Mouse (Mus musculus) thymus, postnatal 36 days (tissue): ENCODE measurements around the gene Gpbar1.
"Not testable (repeated sequence)": the region's sequence is repeated elsewhere in the genome, so short reads cannot be mapped to it uniquely, and the experiment has no call there.

ENCODE experiments used
- DNase-seq, 2 experiments: peaks; one replicate each; pipeline ENCODE4 v3.0.0; 2022; ENCODE audit warnings: mixed read lengths in 2 of 2

Gene Gpbar1

DNA sequence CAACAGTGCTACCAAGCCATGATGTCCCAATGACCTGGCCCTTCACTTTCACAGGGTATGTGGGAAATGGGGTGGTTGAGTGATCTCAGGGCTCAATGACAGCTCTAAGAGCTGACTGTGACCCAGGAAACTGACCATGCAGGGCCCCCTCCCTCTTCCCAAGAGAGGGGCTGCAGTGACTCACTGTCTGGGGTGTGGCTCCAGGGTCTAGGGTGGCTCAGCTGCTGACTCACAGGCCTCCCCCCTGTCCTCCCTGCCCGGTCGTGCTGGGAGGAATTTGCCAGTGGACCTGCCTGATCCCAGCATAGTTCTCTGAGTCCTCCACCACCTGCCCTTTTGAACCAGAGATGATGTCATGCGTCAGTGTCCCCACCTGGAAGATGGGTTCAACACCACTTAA, 18.9 kb downstream of the Gpbar1 start:
- DNase-seq: no peak

DNA sequence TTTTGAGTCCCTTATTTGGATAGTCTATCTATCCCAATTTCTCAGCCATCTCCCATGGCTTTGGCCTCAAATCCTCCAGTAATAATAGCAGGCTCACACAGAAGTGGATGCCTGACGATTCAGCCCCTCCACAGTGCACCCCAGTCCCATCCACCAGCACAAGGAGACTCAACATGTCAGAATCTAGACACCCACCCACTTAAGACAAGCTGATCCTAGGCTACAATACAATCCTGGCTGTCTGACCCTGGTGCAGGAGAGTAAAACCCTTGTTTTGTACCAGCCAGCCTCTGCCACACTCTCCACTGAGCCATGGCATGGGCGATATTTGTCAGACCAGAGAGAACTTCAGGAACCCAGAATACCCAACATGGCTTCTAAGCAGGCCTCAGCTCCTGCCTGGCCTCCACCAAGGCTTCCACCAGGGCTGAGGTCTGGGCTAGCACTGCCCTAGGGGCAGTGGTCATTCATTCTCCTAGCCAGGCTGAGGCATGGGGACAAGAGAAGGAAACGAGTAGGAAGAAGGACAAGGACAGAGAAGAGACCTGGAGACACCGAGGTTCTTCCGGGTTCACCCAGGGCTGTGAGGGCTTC, 19.9 kb downstream of the Gpbar1 start:
- DNase-seq: no peak

DNA sequence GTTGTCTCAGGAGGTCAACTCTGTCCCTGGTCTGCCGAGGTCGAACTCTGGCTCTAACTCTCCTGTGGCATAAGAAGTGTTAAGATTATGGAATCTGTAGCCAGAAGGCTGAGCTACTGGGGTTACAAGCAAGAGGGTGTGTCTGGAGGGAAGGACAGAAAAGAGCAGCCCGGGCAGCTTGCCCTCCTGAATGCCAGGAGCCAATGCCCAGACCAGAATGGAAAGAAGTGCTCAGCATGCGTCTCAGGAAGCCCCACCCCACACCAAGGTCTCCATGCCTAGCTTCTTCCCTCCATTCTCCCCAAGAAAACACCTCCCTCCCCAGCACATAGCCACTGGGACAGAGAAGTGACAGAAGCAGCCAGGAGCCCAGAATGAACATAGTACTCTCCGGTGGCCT, 20.6 kb downstream of the Gpbar1 start:
- DNase-seq: no peak

DNA sequence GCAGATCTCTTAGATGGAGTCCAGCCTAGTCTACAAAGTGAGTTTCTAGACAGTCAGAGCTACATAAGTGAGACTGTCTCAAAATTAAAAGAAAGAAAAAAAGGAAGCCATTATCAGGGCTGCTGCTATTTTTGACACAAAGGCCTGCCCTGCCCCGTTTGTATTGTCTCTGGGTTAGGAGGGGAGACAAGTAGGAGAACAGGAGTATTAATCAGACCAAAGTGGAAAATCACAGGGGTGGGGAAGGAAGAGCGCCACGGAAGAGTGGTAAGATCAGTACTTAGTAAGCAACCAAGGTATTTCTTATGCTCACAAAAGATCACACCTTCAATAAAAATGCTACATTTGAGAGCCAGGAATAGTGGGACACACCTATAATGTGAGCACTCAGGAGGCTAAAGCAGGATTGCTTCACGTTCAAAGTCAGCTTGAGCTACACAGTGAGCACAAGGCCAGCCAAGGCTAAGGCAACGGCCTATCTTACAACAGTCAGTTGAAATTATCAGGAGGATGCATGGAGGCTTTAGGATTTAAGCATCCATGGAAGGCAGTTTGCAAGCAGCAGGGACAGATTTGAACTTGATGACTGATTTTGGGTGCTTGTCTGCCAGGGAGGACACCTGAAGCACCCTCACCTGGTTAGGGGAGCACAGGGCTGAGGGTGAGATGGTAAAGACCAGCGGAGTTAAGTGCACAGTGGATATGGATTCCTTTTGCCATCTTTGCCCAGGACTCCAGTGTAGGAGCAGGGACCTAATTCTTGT, 22.2 kb downstream of the Gpbar1 start:
- DNase-seq: no peak

DNA sequence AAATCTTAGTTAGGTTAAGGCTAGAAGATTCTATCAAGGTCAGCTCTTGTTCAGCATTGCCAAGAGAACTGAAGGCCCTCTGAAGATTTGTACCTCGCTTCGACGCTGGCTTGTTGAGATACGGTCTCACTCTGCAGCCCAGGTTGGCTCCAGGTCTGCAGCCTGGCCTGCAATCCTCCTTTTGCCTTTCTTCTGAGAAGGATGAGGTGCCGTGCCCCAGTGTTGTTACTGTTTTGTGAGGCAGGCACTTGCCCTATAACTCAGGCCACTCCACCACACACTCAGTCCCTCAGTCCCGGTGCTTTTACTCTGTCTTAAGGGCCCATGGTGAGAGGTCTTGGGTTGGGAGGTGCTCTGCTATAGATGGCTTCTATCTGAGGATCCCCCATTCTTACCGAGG, 23.9 kb downstream of the Gpbar1 start:
- DNase-seq: no peak

DNA sequence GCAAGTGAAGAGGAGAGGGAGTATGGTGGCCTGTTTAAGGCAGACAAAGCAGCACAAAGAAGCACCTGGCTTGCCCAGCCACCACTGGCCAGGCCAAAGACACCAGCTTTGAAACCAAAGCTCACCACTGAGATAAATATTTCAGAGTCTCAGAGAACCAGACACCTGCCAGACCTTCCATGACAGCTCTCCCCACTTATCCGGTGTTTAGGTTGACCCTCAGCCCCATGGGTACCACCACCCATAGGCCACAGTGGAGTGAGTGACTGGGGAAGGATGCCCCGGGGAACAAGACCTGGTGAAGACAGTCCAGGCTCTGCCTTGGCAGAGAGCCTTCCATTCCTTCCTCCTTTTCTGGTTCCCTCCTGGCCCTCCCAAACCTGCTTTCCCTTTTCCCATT, 24.5 kb downstream of the Gpbar1 start:
- DNase-seq: no peak

DNA sequence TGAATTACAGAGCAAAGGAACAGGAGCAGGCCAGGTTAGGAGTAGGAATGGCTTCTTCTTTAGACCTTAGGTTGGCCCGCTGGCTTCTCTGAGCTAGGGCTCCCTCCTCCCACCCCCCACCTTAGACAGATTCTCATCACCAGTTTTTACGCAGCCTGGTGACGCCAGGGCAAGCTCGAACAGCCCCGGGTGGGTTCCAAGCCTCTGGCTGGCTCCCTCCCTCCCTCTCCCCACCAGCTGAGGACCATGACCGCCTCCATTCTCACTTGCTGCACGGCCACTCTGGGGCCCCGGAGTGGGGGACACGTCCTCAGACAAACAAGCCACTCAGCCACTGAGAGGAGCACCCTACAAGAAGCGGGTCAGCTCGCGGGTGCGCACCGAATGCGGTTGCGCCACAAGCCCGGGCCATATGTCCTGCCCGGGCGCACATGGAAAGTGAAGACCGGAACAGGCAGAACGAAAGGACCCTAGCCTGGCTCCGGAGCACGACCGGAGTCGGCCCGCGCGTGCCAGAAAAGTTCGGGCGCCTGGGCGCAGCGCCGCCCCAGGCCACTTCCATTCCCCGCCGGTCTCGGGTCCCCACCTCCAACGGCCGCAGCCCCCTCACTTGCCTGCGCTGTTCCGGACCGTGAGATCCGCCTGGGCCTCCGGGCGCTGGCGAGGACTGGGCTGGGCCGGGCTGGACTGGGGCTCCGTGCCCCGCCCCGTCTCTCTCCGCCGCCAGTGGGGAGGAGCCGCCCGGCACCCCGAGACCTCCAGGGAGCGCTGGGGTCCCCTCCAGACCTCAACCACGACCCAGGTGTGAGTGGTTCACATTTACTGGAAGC, 25.4 kb downstream of the Gpbar1 start:
- peak; percentile 26 to 37 for DNase-seq

DNA sequence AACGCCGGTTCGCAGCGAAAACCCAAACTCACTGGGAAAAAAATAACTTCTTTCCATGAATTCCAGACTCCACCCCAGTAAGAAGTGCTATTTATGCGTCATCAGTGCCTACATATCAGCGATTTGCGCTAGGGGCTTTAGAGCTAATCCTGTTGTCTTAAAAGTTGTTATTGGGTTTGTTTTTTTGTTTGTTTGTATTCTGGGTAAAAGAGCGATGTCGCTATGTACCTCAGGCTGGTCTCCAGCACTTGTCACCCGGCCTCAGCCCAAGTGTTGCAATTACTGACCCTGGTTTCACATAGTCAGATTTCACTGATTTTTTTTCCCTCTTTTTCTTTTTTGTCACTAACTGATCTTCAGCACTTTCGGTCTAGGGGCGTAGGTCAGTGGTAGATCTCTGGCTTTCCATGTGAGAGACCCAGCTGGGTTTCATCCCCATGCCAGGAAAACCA, 26.0 kb downstream of the Gpbar1 start:
- DNase-seq: no peak

DNA sequence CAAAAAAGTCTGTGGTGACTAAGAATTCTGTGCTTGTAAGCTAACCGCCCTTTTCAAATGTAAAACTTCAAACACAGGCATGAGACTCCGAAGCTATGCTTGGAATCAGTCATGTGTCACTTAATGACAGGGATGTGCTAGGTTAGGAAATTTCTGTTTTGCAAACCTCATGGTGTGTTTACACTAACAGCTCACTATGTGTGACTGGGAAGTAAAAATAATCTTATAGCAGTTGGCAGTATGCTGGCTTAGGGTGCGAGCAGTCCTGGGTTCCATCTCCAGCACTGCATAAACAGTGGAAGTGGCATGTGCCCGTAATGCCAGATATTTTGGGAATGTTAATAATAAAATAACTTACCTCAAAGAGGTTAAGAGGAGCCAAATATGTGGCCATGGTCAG, 26.6 kb downstream of the Gpbar1 start:
- no peak for DNase-seq

DNA sequence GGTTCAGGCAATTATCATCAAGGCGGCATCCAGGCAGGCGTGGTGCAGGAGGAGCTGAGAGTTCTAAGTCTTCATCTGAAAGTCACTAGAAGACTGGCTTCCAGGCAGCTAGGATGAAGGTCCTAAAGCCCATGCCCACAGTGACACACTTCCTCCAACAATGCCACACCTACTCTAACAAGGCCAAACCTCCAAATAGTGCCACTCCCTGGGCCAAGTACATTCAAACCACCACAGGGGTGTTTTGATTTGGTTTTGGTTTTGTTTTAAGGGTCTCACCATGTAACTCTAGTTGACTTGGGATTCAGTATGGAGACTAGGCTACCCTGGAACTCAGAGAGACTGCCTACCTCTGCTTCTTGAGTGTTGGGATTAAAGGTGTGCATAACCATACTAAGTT, 27.2 kb downstream of the Gpbar1 start, which contains the start of gene Tmbim1:
TSS of gene Tmbim1 (minus strand) at position 101 of the 400 bp plus-strand sequence.
- DNase-seq: no peak

DNA sequence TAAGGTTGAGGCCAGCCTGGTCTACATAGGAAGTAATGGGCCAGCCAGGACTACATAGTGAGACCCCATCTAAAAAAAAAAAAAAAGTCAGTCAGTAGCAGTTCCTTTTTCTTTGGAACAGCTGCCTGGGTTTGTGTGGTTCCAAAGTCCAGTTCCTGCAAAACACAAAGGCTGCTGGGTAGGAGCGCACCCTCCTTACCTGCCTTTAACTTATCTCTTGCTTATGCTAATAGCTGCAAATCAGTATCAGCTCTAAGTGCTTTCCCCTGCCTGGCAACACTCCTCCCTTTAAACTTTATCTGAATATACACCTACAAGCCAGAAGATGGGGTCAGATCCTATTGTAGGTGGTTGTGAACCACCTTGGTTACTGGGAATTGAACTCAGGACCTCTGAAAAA, 28.8 kb downstream of the Gpbar1 start:
- DNase-seq: no peak

DNA sequence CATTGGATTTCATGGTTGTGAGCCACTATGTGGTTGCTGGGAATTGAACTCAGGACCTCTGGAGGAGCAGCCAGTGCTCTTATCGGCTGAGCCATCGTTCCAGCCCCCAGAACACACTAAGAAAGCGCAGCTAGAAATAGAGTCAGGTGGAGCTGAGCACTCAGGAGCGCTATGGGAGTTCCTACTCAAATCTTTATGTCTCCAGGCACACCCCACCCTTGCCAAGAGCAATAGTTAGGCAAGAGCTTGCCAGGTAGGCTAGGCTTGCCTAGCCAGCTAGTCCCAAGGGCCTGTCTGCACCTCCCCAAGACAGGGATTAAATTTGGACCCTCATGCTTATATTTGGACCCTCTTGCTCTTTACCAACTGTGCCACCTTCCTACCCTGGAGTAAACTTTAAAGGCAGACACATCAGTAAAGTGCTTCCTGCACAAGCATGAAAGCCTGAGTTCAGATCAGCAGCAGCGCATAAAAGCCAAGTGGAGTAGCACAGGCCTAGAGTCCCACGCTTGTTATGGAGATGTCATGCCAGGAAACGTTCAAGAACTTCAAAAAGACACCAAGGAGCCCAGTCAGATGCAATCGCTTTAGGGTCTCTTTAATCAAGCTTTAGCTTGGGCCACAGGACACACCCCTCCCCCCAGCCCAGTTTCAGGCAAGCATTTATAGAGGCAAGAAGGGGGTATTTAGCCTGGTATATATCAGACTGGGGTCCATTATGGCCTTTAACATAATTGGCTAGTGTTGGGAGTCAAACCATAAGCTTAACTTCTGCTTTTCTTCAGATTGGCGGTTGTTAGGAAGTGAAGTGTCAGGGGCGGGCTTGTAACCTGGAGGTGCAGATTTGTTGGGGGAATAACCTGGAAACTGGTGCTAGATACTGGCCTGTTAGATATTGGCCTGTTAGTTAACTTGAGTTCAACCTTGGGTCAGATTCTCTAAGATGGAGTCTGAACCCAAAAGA, 29.9 kb downstream of the Gpbar1 start:
- DNase-seq: no peak

DNA sequence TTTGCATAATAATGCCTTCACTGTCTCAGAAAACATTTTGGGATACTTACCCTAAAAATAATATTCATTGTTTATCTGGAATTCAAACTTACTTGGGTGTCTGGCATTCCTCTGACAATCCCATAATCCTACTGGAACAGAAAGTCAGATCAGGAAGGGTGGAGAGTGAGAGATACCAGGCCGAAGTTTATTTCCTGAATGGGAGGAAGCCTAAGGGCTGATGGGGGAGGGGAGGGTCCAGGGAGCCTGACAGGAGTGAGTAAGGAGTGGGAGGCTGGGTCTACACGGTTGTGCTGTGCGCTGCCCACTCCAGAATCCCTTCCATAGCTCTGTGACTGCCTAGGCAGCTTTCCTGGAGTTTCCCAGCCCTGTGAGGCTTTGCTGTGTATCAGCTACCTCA, 31.4 kb downstream of the Gpbar1 start:
- no peak for DNase-seq

DNA sequence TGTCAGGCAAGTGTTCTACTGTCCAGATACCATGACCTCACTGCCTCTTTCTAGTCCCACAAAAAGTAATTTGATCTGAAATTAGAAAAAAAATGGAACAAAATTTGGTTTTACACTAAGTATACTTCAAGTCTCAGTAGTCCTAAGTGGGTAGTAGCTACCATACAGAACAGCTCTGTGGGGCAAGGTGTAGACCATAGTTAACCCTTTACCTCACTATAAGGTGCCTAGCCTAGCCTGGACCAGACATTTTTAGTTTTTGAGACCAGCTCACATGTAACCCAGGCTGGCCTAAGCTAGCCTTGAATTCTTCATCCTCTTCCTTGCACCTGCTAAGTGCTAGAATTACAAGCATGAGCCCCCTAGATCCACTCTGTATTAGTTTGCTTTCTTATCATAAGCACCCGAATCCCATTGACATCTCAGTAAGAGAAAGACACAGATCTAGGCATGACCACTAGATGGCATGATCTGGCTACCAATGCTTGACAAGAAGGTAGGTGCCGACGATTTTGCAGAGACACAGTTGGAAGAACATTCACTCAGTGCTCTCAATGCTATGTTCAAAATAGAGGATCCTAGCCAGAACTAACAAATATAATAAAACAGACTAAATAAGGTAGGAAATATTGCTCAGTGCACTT, 34.8 kb downstream of the Gpbar1 start:
- DNase-seq: peak in 1 of 2 experiments; percentile 34

DNA sequence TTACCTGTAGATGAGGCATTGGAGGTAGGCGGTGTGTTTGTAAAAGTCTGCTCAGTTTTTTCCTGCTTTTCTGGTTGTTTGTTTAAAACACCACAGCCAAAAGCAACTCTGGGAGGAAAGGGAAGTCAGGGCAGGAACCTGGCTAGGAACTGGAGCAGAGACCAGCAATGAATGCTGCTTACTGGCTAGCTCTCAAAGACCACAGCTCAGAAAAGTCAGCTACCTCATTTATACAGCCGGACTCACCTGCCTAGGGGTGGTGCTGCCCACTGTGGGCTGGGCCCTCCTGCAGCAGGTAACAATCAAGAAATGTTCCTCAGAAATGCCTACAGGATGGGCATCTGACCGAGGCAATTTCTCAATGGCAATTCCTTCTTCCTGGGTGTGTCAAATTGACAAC, 36.4 kb downstream of the Gpbar1 start:
- DNase-seq: no peak

DNA sequence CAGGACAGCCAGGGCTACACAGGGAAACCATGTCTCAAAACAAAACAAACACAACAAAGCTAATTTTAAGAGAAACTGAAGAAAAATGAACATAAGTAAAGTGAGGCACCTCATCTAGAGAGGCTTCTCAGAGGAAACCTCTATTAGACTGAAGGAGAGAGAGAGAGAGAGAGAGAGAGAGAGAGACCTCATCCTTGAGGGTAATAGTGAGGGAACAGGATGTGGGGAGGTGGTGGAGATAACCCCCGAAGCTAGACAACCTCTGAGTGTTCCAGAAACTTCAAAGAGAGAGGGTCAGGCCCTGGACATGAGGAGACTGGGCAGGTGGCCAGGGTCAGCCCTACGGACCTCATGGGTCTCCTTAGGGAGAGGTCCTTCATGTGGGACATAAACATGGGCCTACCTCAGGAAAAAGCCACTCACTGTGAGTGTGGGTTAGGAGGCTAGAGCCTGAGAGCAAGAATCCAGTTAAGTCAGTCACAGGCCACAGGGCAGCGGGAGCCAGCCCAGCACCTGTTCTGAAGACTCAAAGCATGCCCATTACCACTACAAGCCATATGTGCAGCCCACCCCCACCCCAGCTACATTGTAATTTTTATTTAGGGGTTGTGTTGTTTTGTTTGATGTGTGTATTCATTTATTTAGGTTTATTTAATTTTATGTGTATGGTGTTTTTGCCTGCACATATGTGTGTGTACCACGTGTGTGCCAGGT, 37.9 kb downstream of the Gpbar1 start:
- DNase-seq: no peak

DNA sequence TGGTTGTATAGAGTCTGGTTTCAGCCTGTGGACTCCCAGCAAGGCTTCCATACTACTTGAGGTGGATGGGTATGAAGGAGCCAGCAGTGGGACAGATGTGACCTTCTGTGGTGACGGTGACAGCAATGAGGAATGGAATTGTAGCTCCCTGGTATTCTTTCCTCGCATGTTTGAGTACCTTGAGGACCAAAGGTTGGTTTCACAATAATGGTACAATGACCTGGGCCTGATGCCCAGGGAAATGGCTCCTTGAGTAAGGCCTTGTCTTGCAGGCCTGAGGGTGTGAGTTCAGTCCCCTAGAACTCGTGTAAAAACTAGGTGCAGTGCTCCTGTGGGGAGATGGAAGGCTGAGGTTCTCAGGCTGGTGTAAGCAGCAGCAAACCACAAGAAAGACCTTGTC, 40.4 kb downstream of the Gpbar1 start:
- DNase-seq: no peak

DNA sequence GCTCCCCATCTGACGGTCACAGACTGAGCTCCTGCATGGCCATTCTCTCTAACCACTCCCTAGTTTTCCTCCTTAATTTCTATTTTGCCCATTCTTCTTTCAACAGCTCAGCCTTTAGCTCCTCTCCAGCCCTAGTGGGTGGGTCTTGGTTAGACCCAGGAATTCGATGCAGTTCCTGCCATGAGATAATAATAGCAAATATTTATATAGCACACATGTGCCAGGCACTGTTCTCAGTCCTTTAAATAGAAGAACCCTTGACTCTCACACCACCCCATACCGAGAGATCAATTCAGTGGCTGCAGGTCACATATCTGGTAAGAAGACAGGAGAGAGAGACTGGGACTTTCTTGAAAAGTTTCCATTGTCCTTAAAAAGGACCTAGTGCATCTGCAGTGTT, 43.0 kb downstream of the Gpbar1 start:
- no peak for DNase-seq

DNA sequence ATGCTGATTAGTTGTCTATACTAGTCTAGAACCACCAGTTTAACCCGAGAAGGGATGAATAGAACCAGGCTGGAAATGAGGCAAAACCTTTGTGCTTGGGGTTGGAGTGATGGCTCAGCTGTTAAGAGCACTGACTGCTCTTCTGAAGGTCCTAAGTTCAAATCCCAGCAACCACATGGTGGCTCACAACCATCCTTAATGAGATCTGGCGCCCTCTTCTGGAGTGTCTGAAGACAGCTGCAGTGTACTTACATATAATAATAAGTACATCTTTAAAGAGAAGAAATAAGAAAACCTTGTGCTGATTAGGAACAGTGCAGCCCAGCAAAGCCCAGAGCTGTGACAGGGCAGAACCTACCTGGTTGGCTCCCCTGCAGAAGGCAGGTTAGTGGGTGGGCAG, 48.6 kb downstream of the Gpbar1 start:
- not testable (repeated sequence) for DNase-seq
